Mouse (Mus musculus): ENCODE results near the gene Fam208a. TPM values are rescaled to one million over a fixed set of nuclear protein-coding genes. Genes with fewer than 3 reads are reported as not detected.

Gene Fam208a
- polyA plus RNA-seq, 1 experiment from 2014 or later = 11.7 TPM

GRCm38 (mm10) chr14:27501096-27501495 is 72.5 kb downstream of the Fam208a start:
- H3K4me3 ChIP-seq (ENCODE audit: low read depth, low read length) = no peak overlapping the region
- H3K4me2 ChIP-seq (ENCODE audit: low read depth, severe bottlenecking) = no peak overlapping the region
- WGBS = 90% methylated on average over 4 of the region's 4 CpGs
- H3K4me1 ChIP-seq (ENCODE audit: control insufficient read depth, insufficient read depth, low read length) = no peaks in the 10 kb centered on the region
- 0 out of 2 replicates have a peak, but pooled peaks cover 2% of the 10 kb centered on the region for H3K36me3 ChIP-seq (ENCODE audit: control insufficient read depth, insufficient read depth, low read length)
- ATAC-seq (ENCODE audit: insufficient number of reproducible peaks, low FRiP score, low TSS enrichment, low read depth) = no peak
- H3K27ac ChIP-seq (replicated peaks; ENCODE audit: low read depth, low read length) = no peak overlapping the region
- no peaks in the 10 kb centered on the region for H3K9me3 ChIP-seq (ENCODE audit: control insufficient read depth, low read length)
- no peaks in the 10 kb centered on the region for H3K27me3 ChIP-seq (ENCODE audit: control insufficient read depth, insufficient read depth, low read length)
- no peak overlapping the region for H3K9ac ChIP-seq (ENCODE audit: low read length)
- no peak for DNase-seq (ENCODE audit: low spot score)

DNA sequence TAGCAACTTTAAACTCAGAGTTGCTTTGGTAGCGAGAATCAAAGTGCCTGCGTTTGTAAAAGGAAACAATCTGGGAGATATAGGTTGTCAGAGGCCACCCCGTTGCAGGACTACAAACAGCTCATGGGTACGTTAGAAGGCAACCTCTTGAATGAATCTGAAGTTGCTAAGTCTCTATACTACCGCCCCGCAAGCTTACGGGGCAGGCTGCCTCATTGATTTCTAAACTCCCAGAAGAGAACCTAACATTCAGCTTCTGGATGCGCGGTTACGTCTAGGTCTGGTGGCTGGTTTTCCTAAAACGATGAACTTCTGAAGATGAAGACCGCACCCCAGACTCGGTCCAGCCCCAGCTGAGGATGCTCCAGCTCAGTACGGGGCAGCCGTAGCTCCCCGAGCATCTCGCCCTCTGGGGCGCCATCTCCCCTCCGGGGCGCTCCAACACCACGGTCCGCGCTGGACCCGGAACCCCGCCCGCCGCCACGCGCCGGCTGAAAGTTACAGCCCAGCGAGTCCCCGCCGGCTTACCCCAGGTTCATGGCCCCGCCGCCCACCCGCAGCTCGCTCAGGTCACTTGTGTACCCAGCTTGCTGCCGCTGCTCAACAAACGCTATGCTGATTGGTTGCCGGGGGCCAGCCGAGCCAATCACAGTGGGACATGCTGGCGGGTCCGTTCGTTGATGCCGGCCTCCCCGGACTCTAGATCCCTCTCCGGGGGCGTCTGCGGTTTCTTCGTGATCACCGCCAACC is 79.4 kb downstream of the Fam208a start, which contains the start of gene Ccdc66:
Gene Ccdc66 (minus strand): TSS at position 567 of the 750 bp plus-strand sequence.
- H3K4me1 ChIP-seq (ENCODE audit: control insufficient read depth, insufficient read depth, low read length) = 0 out of 2 replicates have a peak, but pooled peaks cover 4% of the 10 kb centered on the region
- peak within 1 kb of the TSS; percentile 66 for H3K4me3 ChIP-seq (ENCODE audit: low read depth, low read length)
- H3K27me3 ChIP-seq (ENCODE audit: control insufficient read depth, insufficient read depth, low read length) = no peaks in the 10 kb centered on the region
- ATAC-seq (ENCODE audit: insufficient number of reproducible peaks, low FRiP score, low TSS enrichment, low read depth) (peak; percentile 94), DNase-seq (ENCODE audit: low spot score) (peak; percentile 100)
- 0 out of 2 replicates have a peak, but pooled peaks cover 2% of the 10 kb centered on the region for H3K36me3 ChIP-seq (ENCODE audit: control insufficient read depth, insufficient read depth, low read length)
- H3K9ac ChIP-seq (ENCODE audit: low read length) = peak within 1 kb of the TSS; percentile 80
- H3K9me3 ChIP-seq (ENCODE audit: control insufficient read depth, low read length) = no peaks in the 10 kb centered on the region
- WGBS = under 1% methylated on average over 51 of the region's 51 CpGs
- H3K27ac ChIP-seq (replicated peaks; ENCODE audit: low read depth, low read length) = 0 out of 2 replicates have a peak within 1 kb of the TSS, but pooled peaks have one; percentile 52
- H3K4me2 ChIP-seq (ENCODE audit: low read depth, severe bottlenecking) = peak within 1 kb of the TSS; percentile 51

- Histone ChIP-seq H3K9ac (ENCODE audit: low read length) (peak overlapping the region; percentile 9), H3K4me1 (ENCODE audit: control insufficient read depth, insufficient read depth, low read length) (0 out of 2 replicates have a peak, but pooled peaks cover 4% of the 10 kb centered on the region), H3K4me2 (ENCODE audit: low read depth, severe bottlenecking) (peak overlapping the region; percentile 51), H3K4me3 (ENCODE audit: low read depth, low read length) (peak overlapping the region; percentile 66), H3K9me3 (ENCODE audit: control insufficient read depth, low read length) (no peaks in the 10 kb centered on the region), H3K27me3 (ENCODE audit: control insufficient read depth, insufficient read depth, low read length) (no peaks in the 10 kb centered on the region), H3K27ac (replicated peaks; ENCODE audit: low read depth, low read length) (no peak overlapping the region), H3K36me3 (ENCODE audit: control insufficient read depth, insufficient read depth, low read length) (0 out of 2 replicates have a peak, but pooled peaks cover 2% of the 10 kb centered on the region)
- no peak for DNase-seq (ENCODE audit: low spot score)
- WGBS = 28% methylated on average over 15 of the region's 15 CpGs
- ATAC-seq (ENCODE audit: insufficient number of reproducible peaks, low FRiP score, low TSS enrichment, low read depth) = peak; percentile 55
Measured at GRCm38 (mm10) chr14:27508644-27509301, 80.1 kb downstream of the Fam208a start.

DNA sequence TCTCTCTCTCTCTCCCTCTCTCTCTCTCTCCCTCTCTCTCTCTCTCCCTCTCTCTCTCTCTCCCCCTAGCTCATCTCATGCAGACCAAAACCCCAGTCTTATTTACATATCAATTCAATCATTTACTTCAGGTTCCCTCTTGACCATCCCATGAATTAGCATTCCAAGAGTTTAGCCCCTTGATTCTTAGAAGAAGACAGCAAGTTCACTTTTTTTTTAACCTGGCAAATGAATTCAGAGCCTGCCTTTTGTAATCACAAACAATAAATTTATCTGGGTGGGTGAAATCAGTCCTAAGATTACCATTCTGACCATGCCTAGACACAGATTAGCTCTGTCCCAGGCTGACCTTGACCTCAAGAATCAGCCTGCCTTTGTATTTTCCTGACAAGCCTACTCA is 95.9 kb downstream of the Fam208a start:
- ATAC-seq (ENCODE audit: insufficient number of reproducible peaks, low FRiP score, low TSS enrichment, low read depth) = no peak
- no peak for DNase-seq (ENCODE audit: low spot score)
- Histone ChIP-seq H3K9me3 (ENCODE audit: control insufficient read depth, low read length) (no peaks in the 10 kb centered on the region; the same call in 1 of the 2 replicates), H3K9ac (ENCODE audit: low read length) (no peak overlapping the region), H3K36me3 (ENCODE audit: control insufficient read depth, insufficient read depth, low read length) (no peaks in the 10 kb centered on the region), H3K4me3 (ENCODE audit: low read depth, low read length) (no peak overlapping the region), H3K27me3 (ENCODE audit: control insufficient read depth, insufficient read depth, low read length) (no peaks in the 10 kb centered on the region), H3K4me2 (ENCODE audit: low read depth, severe bottlenecking) (no peak overlapping the region), H3K4me1 (ENCODE audit: control insufficient read depth, insufficient read depth, low read length) (no peaks in the 10 kb centered on the region), H3K27ac (replicated peaks; ENCODE audit: low read depth, low read length) (no peak overlapping the region)

Small RNA genes within 50 kb of the gene (microRNA-seq; reads per million reads assigned to microRNA genes)
- gene Gm23633 = not detected

Other genes with a start within 250 kb of the Fam208a start
- gene Ccdc66, start 79.6 kb downstream of the Fam208a start, polyA plus RNA-seq (2014; fragmentation: Nextera tagmentation; extraction: Ambion mirVana) = 15.8 and 18.6 TPM in 2 replicates
- 4.7 and 5.7 TPM in 2 replicates for gene Erc2, start 193.6 kb downstream of the Fam208a start, polyA plus RNA-seq (2014; fragmentation: Nextera tagmentation; extraction: Ambion mirVana)